Mouse (Mus musculus) retina, postnatal 1 day (tissue): ENCODE measurements around the gene Ppp1r32.
A peak's percentile ranks its signal among the peaks of the same experiment; 100 is the strongest.

Experiments used
- DNase-seq: peaks from one replicate; pipeline ENCODE4 v3.0.0-alpha.2; 2012

Ppp1r32 gene

DNA sequence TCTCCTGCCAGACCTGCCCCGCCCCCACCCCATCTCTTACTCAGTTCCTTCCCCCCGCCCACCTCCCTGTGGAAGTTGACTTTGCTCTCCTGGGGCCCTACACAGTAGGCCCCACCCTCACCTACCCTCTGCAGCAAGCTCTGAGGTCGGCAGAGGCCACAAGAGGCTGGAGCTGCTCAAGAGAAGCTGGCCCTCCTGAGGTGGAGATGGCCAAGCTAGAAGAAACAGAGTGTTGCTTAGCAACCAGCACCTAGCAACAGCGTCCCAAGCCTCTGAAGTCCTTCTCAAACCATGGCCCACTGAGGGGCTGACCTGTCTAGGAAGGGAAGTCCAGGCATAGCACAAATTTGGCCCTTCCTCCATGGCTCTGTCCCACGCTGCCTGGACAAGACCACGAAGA, at the start of gene Ppp1r32:
Gene Ppp1r32 (minus strand): TSS at position 226 of the 400 bp plus-strand sequence.
- peak; percentile 93 for DNase-seq

DNA sequence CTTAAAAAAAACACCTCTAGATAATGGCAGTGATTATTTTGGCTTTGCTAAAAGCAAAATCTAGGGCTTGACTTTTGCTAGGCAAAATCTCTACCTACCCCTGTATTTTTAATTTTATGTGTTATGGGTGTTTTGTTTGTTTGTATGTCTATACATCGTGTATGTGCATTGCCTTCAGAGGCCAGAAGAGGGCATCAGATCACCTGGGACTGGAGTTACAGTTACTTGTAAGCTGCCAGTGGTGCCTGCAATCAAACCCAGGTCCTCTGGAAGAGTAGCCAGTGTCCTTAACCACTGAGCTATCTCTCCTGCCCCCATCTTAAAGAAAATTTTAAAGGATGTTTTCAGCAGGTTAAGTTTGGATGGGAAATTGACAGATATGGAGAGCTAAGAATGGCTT, 47.4 kb upstream of the Ppp1r32 start:
- peak; percentile 3 for DNase-seq

DNA sequence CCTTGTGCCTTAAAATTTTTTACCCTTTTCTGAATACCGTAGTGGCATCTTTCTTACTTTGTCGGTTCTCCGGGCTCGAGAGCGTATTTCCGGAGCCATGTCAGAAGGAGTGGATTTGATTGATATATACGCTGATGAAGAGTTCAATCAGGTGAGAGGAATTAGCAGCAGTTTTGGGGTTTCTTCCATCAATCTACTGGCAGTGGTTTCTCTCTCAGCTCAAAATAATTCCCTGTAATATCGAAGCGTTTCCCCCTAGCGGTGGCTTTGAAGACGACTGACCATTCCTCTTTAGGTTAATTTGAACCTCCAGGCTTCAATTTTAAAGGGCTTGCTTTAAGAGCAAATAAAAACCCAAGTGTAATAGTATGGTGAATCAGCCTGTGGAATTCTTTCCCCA, 43.2 kb upstream of the Ppp1r32 start, which contains the start of gene Sdhaf2:
Gene Sdhaf2 (minus strand): TSS at position 233 of the 400 bp plus-strand sequence.
- peak; percentile 81 for DNase-seq

DNA sequence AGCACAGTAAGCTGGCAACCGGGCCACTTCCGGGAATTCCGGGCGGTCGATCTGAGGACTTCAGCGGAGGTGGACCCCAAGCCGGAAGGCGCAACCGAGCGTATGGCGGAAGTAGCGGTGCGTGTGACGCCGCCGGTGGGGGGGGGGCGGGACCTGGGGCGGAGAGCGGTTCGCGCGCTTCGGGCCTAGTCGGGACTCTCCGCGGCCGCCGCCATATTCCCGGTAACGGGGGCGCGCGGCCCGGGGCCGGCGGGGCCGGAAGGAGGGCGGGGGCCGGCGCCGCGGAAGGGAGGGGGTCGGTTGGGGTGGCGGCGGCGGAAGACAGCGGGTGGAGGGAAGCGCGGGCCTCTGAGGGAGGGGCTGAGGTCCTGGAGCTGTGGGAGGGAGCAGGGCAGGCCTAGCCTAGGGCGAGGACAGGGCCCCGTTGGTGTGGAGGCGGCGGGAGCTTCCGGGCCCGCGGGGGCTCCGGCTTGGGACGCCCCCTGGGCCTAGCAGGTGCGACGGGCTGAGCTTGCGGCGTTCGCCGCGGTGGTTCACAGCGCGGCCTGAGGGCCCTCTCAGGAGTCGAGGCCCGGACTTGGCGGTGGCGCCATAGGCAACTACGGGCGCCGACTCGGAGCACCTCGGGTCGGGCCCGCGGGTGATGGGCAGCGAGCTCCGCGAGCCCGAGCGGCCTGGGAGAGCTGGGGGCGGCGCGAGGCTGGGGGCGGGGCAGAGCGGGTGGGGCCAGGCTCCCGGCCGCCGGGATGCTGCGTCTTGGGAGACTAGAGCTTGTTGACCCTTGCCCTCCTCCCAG, 42.6 kb upstream of the Ppp1r32 start, which contains the start of gene Cpsf7:
Gene Cpsf7 (plus strand): TSS at position 161 of the 796 bp plus-strand sequence.
- DNase-seq, result peak; percentile 97

DNA sequence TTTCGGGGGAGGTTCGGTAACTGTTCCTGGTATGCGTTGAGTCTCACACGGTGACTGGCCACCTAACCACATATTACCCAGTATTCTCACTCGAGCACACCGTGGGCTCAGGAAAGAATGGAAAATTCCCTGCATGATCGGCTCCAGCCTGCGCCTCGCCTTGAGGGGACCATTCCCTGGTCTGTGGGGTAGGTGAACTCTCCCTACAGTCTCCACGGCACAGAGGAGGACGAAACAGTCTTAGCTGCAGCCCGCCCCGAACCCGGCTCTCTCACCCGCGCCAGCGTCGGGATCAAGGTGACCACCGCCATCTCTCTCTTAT, 42.0 kb upstream of the Ppp1r32 start:
- DNase-seq, result no peak

DNA sequence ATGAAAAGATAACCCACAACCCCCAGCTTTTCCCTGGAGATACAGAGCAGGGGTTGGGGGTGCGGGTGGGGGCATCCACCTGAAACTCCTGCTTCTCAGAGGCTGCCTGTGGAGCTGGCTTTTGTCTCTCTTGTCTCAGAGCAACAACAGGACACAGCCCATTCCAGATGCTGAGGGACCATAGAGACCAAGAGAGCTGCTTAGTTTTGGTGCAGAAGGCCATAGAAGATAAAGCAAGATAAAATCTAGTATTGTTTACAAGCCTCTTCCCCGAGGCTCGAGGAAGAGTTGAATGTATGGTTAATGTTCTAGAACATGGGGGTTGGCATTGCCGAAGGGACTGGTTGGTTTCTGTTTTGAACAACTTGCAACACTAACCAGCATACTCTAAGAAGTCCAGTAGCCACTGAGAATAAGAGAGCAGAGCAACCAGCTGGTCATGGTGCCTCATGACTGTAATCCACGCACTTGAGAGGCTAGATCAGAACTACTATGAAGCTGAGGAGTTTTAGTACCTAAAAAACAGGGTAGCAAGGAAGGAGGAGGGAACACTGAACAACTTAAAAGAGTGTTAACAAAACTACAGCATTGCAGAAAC, 40.9 kb upstream of the Ppp1r32 start:
- DNase-seq, result no peak

DNA sequence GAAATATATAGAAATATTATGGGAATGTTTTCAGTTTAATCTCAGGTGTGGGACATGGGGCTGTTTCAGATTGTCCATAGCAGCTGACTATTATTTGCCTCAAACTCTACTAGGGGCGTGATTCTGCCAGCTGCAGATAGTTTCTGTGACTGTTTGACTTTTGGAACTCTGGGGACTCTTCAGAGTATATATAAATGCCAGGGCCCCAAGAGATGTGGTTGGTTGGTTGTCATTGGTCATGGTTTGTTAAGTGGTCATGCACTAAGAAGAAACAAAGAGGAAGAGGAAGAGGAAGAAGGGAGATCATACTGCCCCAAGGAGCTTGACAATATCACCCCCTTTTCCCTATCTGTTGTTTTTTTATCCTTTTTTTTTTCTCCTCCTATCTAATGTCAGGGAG, 39.2 kb upstream of the Ppp1r32 start:
- no peak for DNase-seq

DNA sequence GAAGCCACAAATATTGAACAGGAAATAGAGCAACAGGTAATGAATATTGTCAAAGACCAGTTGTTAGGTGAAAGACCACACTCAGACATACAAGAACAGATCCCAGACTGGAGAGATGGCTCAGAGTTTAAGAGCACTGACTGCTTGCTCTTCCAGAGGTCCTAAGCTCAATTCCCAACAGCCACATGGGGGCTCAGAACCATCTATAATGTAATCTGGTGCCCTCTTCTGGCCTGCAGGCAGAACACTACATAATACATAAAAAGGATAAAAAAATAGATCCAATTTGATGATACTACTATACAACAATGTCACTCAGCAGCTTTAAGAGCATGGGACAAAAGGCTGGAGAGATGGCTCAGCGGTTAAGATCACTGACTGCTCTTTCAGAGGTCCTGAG, 37.6 kb upstream of the Ppp1r32 start:
- peak; percentile 70 for DNase-seq

DNA sequence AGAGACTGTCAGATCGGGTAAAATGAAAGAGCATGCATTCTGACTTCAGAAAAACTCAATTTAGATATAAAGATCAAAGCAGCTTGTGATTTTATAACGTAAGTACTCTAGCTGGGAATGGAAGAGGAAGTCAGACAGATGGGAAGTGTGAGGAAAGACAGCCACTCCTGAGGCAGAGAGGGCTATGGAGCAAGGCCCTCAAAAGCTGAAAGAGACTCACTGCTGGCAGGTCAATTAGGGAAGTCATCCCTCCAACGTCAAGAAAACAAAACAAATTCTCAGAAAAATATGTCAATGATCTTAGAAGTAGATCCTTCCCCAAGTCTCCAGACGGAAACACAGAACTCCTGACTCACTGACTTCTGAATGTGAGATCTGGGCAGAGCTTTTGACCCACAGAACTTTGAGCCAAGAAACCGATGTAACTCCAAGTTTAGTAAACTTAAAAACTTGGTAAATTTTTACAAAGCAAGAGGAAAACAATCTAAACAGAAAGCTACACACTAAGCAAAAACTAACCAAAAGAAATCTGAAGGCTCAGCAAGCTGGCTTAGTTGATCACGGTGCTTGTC, 28.1 kb upstream of the Ppp1r32 start:
- no peak for DNase-seq

DNA sequence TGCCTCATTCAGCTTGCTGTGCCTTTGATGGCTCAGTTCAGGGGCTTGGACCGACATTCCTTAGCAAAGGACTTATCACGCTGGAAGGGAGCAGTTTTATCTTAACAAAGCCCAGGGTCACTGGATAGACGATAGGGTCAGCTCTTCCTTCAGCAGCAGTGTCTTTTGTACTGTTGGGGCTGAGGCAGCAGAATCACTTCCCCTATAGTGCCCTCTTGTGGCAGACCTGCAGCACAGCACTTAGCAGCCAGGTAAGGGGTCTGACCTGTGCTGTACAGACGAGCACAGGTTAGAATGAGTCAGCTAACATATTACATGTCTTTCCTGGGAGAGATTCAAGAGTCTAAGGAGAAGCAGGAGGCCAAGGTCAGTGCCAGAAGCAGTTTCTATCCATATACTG, 19.8 kb upstream of the Ppp1r32 start:
- peak; percentile 74 for DNase-seq

DNA sequence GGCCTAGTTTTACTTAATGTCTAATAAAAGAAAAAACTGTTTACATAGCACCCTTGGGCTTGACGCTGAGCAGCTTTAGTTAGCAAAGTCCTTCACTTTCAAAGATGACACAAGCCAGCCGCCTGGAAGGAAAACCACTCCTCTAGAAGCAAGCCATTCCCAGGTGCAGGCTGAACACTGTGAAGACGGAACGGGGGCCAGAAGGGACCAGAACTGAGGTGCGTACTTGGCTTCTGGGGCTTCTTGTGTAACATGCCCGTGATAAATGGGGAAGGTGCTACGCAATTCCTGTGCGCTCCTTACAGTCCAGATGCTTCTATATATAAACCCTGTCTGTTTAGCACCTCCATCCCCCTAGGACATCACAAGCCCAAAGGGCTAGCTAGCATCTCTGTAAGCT, 17.9 kb upstream of the Ppp1r32 start:
- DNase-seq, result no peak

DNA sequence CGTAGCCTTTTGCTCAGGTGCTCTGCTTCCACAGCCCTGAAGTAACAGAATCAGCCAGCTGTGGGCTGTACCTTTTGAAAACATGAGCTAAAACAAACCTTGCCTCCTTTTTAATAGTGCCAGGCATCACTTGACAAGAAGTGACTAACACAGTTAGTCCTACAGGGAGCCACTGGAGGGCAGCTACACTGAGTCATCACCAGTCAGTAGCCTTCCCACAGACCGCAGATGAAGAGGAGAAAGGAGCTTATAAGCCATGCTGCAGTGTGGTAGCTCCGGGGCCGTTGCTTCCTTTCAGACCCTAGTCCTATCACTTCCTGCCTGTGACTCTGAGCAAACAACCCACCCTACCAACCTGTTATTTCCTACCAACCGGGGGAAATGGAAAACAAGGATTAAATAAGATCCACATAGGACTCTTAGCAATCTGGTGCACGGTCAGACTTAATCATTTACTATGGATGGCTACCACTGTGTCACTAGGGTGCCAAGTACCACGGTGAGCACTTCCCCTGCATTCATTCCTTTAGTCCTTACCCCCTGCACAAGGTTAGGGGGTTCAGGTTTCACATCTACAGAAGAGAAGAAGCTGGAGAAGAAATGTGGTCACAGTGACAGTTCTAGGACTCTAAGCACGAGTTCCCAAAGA, 14.9 kb upstream of the Ppp1r32 start:
- no peak for DNase-seq

DNA sequence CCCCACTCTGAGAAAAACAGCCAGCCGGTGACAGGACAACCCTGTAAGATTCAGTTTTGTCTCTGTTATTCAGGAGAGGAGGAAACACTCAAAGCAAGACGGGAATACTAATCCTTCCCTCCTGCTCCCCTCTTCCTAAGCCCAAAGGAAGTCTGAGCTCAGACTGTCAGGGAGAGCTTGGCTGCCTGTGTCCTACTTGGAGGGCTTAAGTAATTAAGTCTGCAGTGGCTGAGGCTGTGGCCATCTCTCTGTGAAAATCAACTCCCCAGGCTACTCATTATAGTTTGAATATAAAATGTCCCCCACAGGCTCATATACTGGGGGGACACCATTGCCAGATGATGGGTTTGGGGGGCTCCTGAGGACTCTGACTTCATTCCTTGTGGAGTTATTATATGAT, 14.2 kb upstream of the Ppp1r32 start:
- peak; percentile 68 for DNase-seq

DNA sequence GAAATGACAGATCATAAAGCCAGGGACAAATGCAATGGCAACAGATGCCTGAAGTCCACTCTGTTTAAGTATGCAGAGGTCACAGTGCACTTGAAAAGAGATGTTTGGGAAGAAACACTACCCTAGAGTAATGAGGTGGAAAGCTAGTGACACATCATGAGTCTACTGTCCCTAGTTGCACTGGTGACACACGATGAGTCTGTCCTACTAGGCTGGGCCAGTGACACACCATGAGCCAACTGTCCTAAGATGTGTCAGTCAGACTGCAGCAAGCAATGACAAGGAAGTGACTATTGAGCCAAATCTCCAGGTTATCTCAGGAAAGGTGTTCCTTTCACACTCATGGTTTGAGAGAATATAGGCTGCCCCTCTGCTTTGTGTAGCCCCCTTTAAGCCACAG, 12.9 kb upstream of the Ppp1r32 start:
- DNase-seq, result no peak

DNA sequence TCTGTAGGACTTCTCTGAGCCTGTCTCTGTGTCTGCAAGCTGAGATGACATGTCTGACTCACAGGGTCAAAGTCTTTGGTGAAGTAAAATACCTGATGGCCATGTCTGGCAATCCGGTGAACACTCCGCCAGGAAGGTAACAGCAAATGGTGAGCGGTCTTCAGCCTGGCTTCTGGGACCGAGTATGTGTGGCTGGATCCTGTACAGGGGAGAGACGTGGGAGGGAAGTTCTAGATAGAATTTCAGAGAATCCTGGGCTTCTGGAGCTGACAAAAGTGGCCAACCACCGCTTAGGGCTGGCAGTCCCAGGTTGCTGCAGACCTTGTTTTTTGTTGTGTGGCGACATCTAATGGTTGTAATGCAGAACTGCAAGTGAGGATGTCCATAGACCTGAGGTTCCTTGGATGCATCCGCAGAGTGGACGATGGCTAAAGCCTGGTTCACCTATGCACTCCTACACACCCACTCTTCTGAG, 3.6 kb upstream of the Ppp1r32 start:
- DNase-seq, result peak; percentile 87

DNA sequence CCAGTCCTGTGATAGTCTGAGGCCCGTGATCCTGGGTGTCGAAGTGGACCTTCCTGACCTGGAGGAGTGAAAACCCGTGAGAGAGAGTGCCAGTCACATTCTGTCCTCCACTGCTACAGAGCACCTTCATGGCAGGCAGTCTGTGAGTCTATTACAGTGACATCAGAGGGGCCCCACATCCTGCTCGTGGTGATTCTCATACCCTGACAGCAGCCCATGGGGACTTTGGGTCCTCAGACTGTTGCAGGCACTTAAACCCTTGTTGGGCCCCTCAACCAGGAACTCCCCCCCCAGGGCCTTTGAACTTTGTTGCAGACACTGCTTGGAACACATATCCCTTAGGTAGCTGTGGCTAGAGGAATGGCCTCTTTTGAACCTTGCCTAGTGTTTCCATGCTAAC, 3.2 kb downstream of the Ppp1r32 start:
- DNase-seq, result no peak

DNA sequence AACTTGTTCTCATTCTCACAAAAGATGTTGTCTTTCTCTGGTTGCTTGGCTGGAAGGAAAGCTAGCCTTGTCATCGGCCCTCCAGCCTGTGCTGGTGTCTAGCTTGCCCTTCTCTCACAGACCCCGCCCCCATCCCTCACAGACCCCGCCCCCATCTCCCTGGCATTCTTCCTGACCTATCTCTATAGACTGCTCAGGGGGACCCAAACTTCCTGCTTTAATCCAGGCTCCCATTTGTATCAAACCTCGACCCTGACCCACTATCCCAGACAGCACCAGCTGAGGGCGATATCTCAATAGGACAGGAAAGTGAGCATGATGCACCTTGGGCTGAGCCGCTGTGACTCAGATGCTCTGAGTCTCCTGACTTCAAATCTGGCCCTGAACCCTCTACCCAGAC, 8.9 kb downstream of the Ppp1r32 start:
- peak; percentile 50 for DNase-seq

DNA sequence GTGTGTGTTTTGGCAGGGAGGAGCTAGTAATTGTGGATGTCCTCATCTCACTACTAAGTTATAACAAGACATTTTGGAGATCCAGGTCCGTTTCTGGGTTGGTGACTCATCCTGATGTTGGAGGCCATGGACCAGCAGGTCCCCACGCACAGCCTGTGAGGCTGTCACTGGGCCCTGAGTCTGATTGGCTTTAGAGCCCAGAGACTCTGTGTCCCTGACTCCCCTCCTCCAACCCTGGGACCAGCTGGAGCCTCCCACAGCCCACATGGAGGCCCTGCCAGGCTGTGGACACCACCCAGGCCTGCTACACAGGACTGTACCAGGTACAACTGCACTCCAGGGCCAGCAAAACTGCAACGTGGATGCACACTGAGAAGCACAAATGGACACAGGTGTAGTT, 9.8 kb downstream of the Ppp1r32 start:
- no peak for DNase-seq

DNA sequence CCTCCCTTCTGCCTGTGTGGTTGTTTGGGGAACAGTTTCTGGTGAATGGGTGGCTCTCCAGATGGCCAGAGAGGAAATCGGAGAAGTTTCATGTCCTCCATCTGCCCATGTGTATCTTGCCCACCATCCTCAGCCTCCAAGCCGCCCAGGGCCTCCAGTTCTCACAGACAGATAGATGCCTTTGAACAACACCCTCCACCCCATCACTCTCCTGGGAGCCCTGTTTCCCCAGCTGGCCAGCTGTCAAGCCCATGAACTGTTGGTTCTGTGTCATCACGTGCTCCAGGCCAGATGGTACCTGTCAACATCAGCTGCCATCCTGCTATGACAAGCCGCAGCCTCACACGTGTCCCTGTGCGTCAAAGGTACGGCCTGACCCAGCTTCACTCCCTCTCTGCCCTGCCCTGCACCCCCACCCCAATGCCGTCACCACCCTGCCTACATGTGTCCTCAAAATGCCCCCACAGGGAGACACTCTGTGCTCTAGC, 13.5 kb downstream of the Ppp1r32 start:
- peak; percentile 43 for DNase-seq

DNA sequence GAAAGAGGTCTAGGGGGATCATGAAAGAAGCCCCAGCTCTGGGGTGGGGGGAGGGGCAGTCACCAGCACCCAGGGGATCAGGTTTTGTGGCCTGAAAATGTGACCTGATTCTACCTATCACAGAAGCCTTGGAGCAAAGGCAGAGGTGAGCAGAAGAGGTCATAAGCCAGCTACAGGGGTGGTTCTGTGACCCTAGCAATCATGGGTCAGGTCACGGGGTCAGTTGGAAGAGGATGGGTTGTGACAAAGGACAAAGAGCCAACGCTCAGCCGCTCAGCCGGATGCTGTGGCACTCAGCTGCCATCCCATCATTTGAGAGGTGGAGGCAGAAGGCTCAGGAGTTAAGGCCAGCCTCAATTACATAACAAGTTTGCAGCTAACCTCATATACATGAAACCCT, 18.3 kb downstream of the Ppp1r32 start:
- no peak for DNase-seq

DNA sequence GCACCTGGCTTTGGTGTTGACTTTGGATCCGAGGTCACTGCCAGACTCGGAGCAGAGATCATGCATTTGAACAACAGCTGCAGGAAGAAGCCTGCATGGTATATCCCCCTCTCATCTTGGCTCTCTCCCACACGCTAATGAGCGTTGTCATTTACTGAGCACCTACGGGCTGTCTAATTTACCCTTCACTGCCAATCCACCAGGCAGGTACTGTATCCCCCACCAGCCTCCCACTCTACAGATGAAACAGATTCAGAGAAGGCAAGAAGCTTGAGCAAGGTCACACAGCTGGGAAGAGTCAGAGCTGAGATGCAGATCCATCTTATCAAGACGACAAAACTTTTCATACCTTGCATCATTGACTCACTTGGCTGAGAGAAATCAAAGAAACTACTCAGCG, 21.1 kb downstream of the Ppp1r32 start:
- DNase-seq, result no peak

DNA sequence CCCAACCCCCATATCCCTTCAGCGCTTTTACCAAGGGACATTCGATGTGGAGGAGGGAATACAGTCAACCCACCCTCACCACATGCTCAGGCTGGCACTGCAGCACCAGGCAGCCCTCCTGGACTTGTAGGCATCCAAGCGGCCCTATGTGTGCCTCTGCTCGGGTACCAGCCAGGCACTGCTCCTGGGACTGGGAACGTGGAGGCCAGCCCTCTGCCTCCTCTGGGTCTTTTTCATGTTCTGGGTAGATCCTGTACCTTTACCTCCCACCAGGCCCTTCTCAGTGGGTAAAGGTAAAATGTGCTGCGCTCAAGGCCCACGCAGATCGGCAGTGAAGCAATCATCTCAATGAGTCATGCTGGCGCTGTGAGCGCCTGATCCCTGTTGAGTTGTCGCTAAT, 22.8 kb downstream of the Ppp1r32 start:
- no peak for DNase-seq

DNA sequence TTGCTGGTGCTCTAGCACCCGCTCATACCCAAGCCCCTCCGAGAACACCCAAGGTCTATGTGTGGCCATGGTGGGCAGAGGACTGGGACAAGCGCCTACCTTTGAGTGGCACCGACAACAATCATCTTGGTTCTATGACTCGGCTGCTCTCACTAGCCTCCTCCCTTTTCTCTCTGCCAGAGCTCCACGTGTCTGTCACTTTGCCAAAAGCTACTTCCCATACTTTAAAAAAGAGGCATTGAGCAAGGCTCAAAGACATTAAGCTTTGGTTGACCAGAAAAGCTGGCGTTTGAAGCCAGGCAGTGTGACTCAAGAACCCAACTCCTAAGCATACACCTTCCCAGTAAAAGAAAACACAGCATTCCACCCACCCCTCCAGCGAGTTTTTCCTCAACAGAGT, 24.6 kb downstream of the Ppp1r32 start:
- no peak for DNase-seq

DNA sequence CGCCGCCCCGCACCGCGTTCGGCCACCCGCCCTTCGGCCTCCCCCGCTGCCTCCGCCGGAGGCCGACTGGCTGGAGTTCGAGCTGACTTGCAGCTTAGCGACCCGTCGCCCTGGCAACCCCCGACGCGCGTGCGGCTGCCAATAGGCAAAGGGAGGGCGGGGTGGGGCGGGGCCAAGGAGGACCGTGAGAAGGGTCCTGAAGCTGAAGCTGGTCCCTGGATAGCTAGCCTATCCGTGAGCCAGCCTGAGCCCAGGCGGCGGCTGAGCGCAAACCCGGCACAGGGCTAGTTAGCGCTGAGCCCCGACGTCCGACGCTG, 25.3 kb downstream of the Ppp1r32 start:
- peak; percentile 96 for DNase-seq
